Mouse (Mus musculus): ENCODE data around the gene Sept7. TPM values are rescaled to one million over a fixed set of nuclear protein-coding genes. Genes with fewer than 3 reads are reported as not detected.

The Sept7 gene
- total and polyA plus RNA-seq, 3 experiments, result 66.7 to 254 (median 67.0) TPM

DNA sequence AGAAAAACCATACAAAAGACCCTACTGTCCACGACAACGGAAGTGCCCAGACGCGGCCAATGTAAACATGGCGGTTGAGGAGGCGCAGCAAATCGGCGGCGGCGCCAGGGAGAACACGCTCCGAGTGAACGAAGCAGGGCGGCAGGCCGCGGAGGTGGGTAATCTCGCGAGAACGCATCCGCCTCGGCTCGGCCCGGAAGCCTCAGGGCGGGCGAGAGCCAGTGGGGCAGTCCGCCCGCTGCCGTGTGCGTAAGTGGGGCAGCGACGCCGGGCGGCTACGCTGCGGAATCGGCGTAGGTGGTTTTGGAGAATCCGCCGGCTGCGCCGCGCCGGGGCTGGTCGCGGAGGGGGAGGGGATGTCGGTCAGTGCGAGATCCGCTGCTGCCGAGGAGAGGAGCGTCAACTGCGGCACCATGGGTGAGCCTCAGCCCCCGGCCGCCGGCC, at the start of gene Sept7 (continued):
- no peak for TF ChIP-seq JUND (IDR thresholded peaks at IDR 0.05; ENCODE audit: low read depth, low read length)

- no peak for TF ChIP-seq POLR2AphosphoS2 (IDR thresholded peaks at IDR 0.05; ENCODE audit: low read length)
- no peak for TF ChIP-seq NRF1 (IDR thresholded peaks at IDR 0.05; ENCODE audit: insufficient read depth, low read depth, low read length, poor library complexity, severe bottlenecking)
- no peak for TF ChIP-seq RCOR1 (IDR thresholded peaks at IDR 0.05; ENCODE audit: low read depth, low read length)
- no peak for TF ChIP-seq TAL1 (IDR thresholded peaks at IDR 0.05; ENCODE audit: low read length)
- TF ChIP-seq CHD1 (IDR thresholded peaks at IDR 0.05; ENCODE audit: low read depth, low read length), result no peak
- no peak for TF ChIP-seq ZC3H11A (IDR thresholded peaks at IDR 0.05; ENCODE audit: low read depth, low read length)
- TF ChIP-seq POLR2A (IDR thresholded peaks at IDR 0.05; ENCODE audit: control insufficient read depth in 1 of 2, insufficient read depth in 1 of 2, low read depth in 1 of 2, low read length in 2 of 2, poor library complexity in 1 of 2), result no peak
- no peak for TF ChIP-seq TCF12 (IDR thresholded peaks at IDR 0.05; ENCODE audit: low read depth, low read length)
- no peak for TF ChIP-seq SIN3A (IDR thresholded peaks at IDR 0.05; ENCODE audit: low read length)
- no peak for TF ChIP-seq USF1 (IDR thresholded peaks at IDR 0.05; ENCODE audit: low read depth, low read length)
- TF ChIP-seq NELFE (IDR thresholded peaks at IDR 0.05; ENCODE audit: low read depth, low read length), result no peak
- no peaks in the 10 kb centered on the region for H3K4me1 ChIP-seq (ENCODE audit: control insufficient read depth in 1 of 2, insufficient read depth in 2 of 2, low read length in 2 of 2)
- H3K27me3 ChIP-seq (ENCODE audit: control insufficient read depth in 1 of 2, insufficient read depth in 2 of 2, low read length in 2 of 2), result no peaks in the 10 kb centered on the region; a peak in 1 of 4 replicates
- no peaks in the 10 kb centered on the region for H3K79me2 ChIP-seq (ENCODE audit: control insufficient read depth, insufficient read depth, low read length, poor library complexity)
- no peaks in the 10 kb centered on the region for H3K36me3 ChIP-seq (ENCODE audit: control insufficient read depth in 1 of 2, insufficient read depth in 2 of 2, low read length in 2 of 2)
- DNase-seq (ENCODE audit: low read depth, low spot score), result no peak
- H3K27ac ChIP-seq (ENCODE audit: control insufficient read depth, low read depth, low read length), result no peak overlapping the region
- H3K9me3 ChIP-seq (replicated peaks; ENCODE audit: insufficient read depth, low read length), result no peaks in the 10 kb centered on the region
- H3K4me3 ChIP-seq (ENCODE audit: control insufficient read depth in 1 of 2, insufficient read depth in 1 of 2, low read depth in 2 of 2, low read length in 2 of 2), result no peak overlapping the region
- H3K9ac ChIP-seq (ENCODE audit: control insufficient read depth, low read depth, low read length, poor library complexity, severe bottlenecking), result no peak overlapping the region
Observed at GRCm38 (mm10) chr9:25208087-25208803, 44.0 kb upstream of the Sept7 start.

DNA sequence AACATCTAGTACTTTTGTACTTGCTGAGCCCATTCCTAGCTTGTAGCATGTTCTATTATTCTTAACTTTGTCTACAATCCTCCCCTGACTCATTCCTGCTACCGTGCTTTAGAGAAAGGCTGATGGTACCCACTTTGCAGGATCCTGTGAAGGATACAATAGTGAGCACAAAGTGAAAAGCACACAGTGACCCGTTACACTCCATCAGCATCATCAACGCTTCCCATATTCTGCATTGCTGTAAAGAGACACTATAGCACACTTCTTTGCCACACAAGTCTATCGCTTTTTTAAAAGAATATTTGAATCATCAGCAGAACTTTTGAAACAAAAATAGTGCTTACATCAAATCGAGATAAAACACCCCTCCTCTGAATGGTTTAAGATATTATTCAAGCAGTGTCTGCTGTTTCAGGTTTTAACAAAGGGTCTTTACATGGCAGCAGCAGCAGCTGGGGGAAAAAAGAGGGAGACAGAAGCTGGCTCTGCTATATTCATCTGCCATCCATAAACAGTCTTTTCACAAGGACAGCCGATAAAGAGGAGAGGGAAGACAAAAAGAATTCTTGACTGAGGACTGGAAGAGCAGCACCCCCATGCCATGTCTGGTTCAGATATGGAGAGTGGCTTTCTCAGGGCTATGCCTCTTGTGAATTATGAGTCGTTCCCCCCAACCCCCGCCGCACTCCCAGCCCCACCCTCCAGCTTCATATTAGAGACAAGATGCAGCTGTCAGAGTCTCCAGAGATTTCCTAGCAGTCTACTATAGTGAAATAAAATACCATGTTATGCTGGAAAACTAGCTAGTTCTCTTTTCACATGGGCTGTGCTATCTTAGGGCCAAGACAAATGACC, 39.7 kb upstream of the Sept7 start:
- H3K9ac ChIP-seq (ENCODE audit: control insufficient read depth, low read depth, low read length, poor library complexity, severe bottlenecking), result no peak overlapping the region
- no peaks in the 10 kb centered on the region for H3K9me3 ChIP-seq (replicated peaks; ENCODE audit: insufficient read depth, low read length)
- no peaks in the 10 kb centered on the region; a peak in 1 of 4 replicates for H3K27me3 ChIP-seq (ENCODE audit: control insufficient read depth in 1 of 2, insufficient read depth in 2 of 2, low read length in 2 of 2)
- no peaks in the 10 kb centered on the region for H3K79me2 ChIP-seq (ENCODE audit: control insufficient read depth, insufficient read depth, low read length, poor library complexity)
- no peak for DNase-seq (ENCODE audit: low read depth, low spot score)
- TF ChIP-seq ZC3H11A (IDR thresholded peaks at IDR 0.05; ENCODE audit: low read depth, low read length), result no peak
- TF ChIP-seq UBTF (IDR thresholded peaks at IDR 0.05; ENCODE audit: borderline replicate concordance, insufficient read depth, low read depth, low read length), result no peak
- TF ChIP-seq USF1 (IDR thresholded peaks at IDR 0.05; ENCODE audit: low read depth, low read length), result no peak
- TF ChIP-seq POLR2AphosphoS5 (IDR thresholded peaks at IDR 0.05; ENCODE audit: borderline replicate concordance, low read depth, low read length), result no peak
- no peak overlapping the region for H3K27ac ChIP-seq (ENCODE audit: control insufficient read depth, low read depth, low read length)
- H3K4me3 ChIP-seq (ENCODE audit: control insufficient read depth in 1 of 2, insufficient read depth in 1 of 2, low read depth in 2 of 2, low read length in 2 of 2), result no peak overlapping the region
- peaks cover 0 to 2% of the 10 kb centered on the region in 2 experiments; a peak in 3 of 4 replicates for H3K4me1 ChIP-seq (ENCODE audit: control insufficient read depth in 1 of 2, insufficient read depth in 2 of 2, low read length in 2 of 2)
- H3K36me3 ChIP-seq (ENCODE audit: control insufficient read depth in 1 of 2, insufficient read depth in 2 of 2, low read length in 2 of 2), result peaks cover 0 to 2% of the 10 kb centered on the region in 2 experiments; a peak in 1 of 4 replicates

All from MEL (cell line).